Mouse (Mus musculus): ENCODE data around the gene Ppm1l.

The Ppm1l gene

DNA sequence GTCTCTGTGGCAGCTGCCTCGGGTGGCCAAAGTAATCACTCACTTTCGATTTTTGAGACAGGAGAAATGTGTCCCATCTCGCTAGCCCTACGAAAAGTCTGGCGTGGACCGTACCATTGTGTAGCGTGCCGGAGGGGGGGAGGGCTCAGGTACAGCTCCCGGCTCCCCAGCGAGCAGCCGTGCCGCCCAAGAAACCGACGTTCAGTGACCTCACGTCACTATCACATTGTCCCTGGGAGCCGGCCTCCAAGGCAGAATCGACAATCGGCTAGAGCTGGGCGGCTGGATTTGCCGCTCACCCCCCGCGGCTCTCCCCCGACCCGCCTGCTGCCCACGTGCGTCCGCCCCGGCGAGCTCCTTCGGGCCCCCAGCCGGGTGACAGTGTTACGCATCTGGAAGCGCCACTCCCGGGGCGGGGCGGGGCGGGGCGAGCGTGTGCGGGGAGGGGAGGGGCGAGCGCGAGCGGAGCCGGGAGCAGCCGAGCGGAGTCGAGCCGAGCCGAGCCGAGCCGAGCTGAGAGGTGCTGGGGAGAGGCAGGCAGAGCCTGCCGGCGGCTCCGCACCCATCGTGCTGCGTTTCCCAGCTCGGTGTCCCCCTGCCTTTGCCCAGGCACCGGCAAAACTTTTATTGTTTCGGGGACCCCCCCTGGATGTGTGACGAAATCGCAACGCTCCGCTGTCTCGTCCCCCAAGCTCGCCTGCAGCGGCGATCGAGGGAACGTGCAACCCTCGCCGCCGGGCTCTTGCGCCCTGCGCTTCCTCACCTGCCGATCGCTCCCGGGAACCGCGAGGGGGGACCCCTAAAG, at the start of gene Ppm1l:
TSS of gene Ppm1l (plus strand) at position 471 of the 805 bp plus-strand sequence.
- DNase-seq (ENCODE audit: low spot score in 2 of 2), result peak; percentile 69 to 89

DNA sequence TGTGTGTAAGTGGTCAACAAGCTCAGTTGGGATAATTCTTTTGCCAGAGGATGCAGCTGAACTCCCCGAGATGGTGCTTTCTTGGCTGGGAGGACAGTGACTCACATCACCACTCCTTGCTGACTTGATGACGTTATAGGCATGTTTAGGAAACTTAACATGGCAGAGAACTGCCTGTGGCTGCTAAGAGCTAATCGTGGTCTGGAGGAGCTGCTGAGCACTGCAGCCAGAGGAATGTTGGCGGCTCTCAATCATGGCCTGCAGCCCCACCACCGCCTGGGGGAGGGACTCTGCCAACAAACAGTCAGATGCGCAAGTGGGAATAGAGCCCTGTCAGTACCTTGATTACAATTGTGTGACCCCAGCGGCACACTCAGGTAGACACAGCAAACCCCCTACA, 44.8 kb upstream of the Ppm1l start:
- no peak for DNase-seq (ENCODE audit: low spot score in 2 of 2)

DNA sequence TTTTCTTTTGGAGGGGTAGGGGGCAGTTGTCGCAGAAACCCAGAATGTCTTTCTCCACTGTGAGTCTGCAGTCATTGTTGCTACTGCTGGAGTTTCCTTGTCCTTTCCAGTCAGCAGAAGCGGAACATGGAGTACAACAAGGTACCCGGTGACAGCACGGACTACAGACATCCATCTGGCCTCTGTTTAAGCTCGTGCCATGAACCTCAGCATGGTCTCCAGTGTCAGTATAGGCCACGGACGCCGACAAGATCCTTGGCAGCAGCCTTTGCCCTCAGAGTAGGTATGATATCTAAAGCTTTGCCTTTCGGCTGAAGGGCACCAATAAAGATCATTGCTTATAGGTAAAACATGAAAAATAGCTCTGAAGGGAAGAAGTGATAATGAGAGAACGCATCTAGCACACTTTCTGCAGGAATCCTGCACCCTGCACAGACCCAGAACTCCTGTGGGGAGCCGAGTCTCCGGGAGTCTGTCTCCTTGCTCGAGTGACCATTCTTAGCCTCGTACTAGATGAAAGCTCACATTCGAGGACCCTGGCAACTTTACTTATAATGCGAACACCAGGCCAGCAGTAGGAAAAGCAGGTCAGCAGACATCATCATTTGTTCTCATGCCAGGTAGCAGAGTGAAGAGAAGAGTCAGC, 42.5 kb upstream of the Ppm1l start:
- no peak for DNase-seq (ENCODE audit: low spot score in 2 of 2)

DNA sequence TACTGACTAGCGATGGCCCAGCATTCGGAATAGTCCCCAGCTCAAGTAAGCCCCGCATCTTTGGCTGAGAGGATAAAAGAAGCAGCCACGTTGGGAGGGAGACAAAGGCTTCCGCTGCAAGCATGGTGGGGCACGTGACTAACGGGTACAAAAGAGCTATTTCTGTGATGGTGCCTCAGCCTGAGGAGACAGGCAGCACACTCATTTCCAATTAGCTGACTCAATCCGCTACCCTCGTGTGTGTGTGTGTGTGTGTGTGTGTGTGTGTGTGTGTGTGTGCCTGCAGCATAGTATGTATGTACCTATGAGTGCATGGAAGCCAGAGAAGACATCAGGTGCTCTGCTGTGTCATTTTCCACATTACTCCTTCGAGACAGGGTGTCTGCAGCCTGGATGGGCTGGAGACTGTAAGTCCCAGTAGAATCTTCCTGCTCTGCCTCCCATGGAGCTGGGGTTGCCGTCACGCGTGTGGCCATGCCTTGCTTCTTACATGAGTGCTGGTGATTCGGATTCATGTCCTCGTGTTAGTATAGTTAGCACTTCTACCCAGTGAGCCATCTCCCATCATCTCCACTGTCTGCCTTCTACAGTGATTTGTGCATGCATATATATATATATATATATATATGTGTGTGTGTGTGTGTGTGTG, 41.9 kb upstream of the Ppm1l start:
- DNase-seq (ENCODE audit: low spot score in 2 of 2), result no peak

DNA sequence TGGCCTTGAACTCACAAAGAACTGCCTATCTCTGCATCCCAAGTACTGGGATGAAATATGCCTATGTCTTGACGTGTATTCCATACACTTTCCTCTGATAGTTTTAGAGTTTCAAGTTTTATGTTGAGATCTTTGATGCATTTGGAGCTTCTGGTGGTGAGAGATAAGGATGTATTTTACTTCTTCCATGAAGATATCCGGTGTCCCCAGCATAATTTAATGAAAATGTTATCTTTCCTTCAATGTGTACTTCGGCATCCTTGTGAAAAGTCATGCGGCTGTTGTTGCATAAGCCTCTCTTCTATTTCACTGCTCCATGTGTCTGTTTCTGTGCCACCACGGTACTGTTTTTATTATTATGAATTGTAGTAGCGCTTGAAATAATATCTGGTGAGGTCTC, 38.0 kb upstream of the Ppm1l start:
- DNase-seq (ENCODE audit: low spot score in 2 of 2), result no peak

DNA sequence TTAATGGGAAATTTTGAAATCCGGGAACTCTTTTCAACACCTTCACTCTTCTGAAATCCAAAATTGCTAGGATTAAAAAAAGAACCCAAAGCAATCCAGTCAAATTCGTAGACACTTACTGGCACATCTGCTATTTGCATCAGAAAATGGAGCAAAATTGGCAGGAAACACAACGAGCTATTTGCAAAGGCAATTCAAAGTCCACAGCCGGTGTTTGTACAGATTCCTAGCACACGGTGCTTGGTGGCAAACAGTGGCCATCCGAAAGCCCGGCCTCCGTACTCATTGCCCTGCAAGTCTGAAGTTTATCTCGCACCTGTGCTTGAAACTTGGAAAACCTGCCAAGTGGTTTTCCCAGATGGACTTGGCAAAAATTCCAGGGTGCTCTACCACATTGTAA, 34.3 kb upstream of the Ppm1l start:
- no peak for DNase-seq (ENCODE audit: low spot score in 2 of 2)

DNA sequence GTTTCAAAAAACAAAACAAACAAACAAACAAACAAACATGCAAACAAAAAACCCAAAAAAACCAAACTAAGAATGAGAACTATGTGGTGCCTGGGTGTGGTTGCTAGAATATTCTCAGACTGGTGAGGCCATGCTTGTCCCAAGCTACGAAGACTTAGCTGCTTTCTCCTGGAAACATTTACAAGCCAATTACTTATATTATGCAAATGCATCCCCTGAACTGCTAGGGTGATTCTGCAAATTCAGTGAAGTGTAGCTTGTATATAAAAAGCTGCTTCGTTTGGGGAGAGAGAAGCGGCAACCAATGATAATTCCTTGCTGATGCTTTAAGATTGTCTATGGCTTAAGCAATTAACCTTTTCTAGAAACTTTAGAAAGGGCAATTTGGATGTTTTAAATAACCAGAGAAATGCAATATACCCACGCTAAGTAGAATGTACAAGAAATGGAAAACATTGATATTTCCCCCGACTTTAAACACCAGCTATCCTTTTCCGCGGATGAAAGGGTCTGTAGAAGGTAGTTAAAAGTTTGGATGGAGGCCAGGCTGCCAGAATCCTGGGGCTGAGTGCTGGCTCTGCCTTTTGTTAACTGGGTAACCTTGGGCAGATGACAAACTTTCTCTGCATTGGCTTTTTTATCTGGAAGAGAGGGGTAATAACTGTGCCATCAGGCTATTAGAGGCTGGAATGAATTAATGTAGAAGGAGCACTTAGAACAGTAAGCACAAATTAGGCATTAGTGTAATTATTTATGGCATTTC, 33.4 kb upstream of the Ppm1l start:
- DNase-seq (ENCODE audit: low spot score in 2 of 2), result no peak

DNA sequence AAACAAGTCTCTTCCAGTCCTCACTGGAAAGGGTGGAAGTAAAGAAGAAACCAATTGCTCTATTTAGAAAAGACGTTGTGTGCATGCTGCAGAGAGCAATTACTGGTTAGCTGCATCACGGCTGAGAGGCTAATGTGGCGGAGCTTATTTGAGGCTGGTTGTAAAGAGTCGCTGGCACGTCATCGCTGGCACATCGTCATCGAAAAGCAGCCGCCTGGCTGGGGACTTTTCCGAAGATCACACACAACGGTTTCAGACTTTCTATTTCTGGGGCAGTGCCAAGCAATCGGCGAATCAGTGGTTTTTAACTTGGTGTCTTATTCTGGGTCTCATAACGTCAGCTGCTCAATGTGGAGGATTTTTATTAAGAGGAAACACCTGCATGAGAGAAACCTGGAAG, 26.8 kb upstream of the Ppm1l start:
- DNase-seq (ENCODE audit: low spot score in 2 of 2), result peak; percentile 26 to 35

DNA sequence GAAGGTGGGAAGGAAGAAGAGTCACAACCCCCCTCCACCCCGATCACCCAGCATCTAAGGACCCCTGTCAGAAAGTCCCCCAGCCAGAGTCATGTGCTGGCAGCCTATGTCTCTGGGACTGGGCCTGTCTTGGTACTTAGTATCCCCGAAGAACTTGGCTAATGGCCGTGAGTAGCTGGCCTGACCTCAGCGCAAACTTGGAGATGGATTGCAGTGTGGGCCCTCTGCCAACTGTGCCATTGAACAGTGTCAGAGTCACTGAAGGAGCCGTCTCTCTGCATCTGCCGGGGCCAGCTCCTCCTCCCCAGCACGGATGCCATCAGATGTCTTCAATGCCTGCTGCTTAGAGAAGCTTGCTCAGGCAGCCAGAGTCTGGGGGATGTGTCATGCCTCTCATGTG, 26.4 kb upstream of the Ppm1l start:
- DNase-seq (ENCODE audit: low spot score in 2 of 2), result peak; percentile 69 to 83

DNA sequence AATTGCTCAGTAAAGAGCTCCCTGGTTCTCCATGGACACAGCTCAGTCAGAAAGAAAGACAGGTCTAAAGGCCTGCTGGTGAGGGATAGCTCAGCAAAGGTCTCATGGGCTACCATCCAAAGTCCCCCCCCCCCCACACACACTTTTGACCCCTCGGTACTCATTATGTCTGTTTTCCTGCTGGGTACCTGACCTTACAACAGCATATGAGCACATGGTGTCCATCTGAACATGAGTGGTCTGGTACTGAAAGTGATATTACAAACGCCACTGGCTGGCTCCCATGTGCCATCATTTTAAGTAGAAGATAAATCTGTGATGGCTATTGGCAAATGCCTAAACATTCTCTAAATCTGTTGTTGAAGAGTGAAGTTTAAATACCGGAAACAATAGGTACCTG, 25.8 kb upstream of the Ppm1l start:
- DNase-seq (ENCODE audit: low spot score in 2 of 2), result no peak

DNA sequence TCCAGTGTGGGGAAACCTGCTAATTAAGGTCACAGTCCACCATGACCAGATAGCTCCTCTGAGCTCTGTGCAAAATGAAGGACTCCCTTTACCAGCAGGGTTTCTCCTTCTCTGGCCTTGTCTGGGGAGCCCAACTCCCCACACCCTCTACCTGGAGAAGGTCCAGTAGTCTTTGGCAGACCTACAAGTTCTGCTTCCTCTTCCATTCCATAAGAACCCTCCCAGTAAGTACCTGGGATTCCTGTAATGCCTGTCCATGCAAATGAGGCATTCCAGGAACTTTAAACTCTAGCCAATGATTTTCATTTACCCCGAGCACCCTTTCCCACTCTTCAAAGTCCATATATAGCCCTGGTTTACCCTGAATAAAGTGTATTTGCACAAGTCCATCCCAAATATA, 24.0 kb upstream of the Ppm1l start:
- DNase-seq (ENCODE audit: low spot score in 2 of 2), result no peak

DNA sequence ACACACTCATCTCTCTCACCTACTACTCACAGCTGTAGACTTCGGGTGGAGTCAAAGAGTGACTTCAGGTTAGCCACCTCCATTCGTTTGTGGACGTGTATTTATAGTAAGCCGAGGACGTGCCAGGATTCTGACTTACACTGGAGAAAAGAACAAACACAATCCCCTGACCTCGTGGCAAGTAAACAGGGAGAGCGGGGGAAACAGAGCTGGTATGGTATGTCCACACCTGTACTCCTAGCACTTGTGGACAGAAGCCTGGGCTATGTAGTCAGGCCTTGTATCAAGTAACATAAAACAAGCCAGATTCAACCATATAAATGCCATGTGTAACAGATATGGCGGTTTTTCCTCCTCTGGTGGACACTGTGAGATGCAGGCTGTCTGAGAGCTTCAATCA, 20.4 kb upstream of the Ppm1l start:
- DNase-seq (ENCODE audit: low spot score in 2 of 2), result no peak

DNA sequence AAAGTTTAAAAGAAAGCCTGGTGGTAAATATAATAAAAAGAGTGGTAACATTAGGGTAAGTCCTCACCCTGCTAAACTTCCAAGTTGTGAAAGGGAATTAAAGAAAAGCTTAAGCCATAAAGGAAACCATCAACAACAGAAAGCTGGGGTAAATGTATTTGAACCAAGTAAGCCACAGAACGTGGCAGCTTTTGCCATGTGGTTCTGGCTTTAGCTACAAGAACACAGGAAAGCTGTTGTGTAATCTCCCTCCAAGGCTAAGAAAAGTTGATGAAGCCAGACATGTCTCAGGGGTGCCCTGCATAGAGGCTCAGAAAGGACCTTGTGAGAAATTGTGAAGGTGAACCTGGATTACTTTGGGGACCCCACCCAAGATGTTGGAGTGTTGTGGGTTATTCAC, 16.5 kb upstream of the Ppm1l start:
- no peak for DNase-seq (ENCODE audit: low spot score in 2 of 2)

DNA sequence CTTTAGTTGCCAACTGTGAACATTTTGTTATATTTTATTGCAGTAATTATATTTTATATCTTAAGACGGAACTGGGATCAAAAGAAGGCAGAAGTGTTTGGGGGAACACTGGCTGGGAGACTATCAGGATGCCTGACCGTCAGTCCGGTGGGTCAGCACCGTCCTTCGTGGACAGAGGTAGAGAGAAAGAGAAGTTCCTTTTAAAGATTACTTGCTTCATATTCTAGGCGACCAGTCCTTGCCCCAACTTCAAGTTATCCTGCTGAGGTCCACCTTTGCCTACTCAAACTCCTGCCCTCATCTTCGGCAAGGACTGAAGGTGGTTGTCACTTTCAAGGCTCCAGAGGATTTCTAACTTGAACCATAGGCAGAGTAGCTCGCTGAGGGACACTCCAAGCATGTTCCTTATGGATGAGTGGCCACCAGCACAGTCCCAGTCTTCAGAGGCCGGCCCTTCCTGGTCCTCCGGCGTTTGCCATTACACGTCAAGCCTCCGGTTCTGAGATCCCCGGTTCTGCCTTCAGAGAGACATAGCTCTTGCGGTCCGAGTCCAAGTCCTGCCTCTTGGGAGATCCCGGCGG, 761 bp upstream of the Ppm1l start:
- DNase-seq (ENCODE audit: low spot score in 2 of 2), result no peak

DNA sequence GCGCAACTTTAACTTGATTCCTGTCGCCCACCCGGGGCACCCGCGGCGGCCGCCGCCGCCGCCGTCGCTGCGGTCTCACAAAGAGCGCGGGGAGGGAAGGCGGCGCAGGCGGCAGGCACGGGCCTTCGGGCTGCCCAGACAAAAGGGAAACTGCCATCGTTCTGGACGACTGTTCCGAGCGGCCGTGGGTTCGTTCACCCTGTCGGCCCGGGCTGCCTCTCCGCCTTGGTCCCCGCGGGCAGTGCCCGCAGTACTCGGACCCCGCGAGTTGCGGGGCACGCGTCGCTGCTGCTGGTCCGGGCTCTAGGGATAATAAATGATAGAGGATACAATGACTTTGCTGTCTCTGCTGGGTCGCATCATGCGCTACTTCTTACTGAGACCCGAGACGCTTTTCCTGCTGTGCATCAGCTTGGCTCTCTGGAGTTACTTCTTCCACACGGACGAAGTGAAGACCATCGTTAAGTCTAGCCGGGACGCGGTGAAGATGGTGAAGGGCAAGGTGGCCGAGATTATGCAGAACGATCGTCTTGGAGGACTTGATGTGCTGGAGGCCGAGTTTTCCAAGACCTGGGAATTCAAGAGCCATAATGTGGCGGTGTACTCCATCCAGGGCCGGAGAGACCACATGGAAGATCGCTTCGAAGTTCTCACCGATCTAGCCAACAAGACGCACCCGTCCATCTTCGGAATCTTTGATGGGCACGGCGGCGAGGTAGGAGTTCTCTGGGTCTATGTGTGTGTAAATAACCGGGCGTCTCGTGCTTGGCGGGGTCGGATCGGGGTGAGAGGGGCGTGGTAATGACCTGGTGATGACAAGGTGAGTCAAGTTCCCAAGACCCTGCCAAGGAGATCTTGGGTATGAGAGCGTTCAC, 827 bp downstream of the Ppm1l start:
- peak in 1 of 2 experiments; percentile 13 for DNase-seq (ENCODE audit: low spot score in 2 of 2)

DNA sequence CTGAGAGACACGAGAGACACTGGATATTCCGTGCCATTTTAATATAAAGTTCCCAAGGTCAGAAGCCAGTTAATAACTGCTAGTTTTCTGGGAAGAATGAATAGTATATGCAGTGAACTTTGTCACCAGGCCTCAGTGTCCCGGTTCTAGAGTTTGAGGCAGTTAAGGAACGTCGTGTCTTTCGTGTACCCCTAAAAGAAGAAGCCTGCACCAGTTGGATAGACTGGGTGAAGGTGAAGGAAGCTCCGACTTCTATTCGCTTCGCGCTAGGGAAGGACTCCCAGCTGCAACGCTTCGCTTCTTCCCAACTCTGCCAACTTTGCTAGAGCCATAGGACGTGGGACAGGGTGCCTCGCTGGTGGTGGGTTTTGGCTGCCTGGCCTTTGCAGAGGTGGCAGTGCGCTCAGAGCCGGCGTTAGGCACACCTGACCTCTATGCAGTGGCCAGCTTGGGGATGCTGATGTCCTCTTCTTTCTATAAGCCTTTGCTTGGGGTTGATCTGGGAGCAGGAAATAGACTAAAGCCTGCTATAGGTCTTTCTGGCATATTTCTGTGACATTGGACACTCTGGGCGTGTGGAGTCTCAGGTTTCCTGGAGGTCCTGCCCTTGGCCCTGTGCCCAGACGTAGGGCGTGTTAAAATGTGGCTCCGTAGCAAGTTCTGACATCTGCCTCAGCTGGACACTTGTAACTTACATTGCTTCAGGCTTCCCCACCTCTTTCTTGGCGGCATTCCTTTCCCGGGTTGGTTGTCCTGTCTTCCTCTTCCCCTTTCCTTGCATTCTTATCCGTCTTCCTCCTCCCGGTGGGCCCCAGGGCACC, 1.7 kb downstream of the Ppm1l start:
- DNase-seq (ENCODE audit: low spot score in 2 of 2), result peak in 1 of 2 experiments; percentile 10

DNA sequence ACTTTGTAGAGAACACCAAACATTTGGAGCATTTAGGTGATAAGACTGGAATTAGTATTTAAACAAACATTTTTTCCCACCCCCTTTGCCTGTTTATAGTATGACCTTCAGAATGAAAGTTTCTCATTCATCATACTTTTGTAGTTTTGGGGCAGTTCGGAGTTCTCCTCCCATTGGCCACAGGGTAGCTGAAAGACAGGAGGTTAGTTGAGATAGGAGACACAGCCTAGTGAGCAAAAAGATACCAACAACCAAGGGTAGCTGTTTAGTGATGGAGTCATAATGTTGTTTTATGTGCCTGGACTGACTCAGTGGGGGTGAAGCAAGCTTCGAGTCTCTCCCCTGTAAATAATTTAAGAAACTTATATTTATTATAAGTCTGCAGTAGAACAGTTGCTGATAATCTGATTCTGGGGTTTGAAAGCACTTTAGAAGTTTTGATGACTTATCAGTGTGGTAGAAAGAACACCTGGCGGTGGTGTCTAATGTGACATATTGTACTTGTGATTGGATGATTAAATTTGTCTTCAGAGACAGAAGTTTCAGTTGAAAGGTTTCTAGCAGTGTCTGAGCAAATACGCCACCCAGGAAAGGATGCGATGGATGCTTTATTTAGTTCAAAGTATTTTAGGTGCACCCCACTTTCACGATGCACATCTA, 2.5 kb downstream of the Ppm1l start:
- DNase-seq (ENCODE audit: low spot score in 2 of 2), result no peak

DNA sequence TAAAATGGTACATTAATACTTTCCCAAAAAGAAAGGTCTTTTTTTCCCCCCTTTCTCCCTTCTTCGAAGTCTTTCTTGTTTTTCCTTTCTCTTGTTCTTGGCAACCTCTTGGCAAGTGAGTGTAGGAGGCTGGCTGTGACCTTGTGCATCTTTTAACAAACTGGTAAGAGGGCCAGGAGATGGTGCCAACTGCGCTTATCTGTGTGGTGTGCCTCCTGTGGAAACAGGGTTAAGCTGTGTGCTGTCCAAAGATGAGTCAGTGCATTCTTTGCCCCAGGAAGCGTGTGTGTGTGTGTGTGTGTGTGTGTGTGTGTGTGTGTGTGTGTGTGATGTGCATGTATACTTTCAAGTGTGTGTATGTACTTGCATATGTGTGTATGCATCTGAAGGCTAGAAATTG, 7.3 kb downstream of the Ppm1l start:
- DNase-seq (ENCODE audit: low spot score in 2 of 2), result no peak

DNA sequence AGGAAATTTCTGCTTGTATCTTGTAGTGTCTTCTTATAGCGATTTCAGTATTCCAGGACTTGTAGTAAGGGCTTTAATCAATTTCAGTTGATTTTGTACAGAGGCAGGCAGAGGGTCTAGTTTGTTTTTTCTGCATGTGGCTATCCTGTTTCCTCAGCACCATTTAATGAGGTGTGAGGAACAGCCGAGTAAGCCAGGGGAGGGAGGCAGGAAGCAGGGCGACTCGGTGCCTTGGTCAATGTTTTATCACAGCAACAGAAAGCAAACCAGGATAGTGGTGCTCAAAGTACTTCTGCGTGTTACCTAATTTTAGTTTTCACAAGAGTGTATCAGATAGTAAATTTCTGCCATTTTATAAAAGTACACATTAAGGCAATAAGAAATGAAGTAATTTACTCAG, 13.2 kb downstream of the Ppm1l start:
- DNase-seq (ENCODE audit: low spot score in 2 of 2), result no peak
